Mouse (Mus musculus): ENCODE data around the gene Atg5.

The Atg5 gene

DNA sequence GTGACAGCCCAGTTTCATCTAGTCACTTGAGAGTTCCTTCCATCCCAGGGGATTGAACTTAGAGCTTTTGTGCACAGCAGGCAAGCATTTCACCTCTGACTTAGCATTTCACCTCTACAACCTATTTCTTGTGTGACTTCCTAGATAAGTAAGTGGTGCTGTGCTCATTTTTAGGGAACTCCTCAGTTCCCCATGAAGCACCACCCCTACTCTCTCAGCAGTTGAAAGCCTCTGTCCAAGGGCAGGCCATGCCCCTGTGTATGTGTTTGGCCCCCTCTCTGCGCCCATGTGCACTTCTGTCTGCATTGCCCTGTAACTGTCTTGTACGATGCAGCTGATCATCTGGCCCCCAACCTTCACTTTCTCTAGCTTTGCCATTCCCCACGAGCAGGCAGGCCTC, 132.0 kb downstream of the Atg5 start:
- DNase-seq, result no peak

DNA sequence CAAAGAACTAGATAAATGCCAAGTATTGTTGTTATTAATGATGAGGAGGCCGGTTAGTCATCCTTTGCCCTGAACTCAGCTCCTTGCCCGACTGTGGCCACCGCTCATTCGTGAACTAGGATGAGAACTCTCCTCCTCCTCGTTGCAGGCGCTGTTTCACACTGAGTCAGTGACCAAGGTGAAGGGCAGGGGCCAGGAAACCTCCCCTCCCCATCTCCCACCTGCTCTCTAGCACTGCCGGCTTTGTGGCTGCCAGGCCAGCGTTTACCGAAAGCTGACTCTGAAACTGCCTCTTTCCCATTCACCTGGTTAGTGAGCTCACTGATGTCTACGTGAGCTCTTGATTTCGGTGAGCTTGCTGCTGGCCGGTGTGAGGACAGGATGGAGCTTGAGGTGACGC, 132.4 kb downstream of the Atg5 start:
- no peak for DNase-seq

DNA sequence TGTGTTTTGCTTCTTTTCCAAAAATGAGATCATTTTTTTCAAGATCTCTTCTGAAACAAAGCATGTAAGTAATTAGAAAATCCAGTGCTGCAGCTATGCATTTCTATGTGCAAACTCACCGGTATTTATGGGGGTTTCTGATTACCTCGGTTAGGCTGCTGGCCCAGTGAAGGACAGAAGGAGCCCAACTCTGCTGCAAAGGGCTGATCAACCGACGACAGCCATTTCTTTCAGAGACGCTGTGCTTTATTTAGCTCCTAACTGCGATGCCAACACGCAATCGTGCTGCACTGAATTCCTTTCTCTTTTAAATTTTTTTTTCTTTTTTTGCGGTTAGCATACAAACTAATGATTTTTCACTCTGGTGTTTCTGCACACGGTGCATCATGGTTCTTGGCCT, 133.4 kb downstream of the Atg5 start:
- DNase-seq, result no peak

DNA sequence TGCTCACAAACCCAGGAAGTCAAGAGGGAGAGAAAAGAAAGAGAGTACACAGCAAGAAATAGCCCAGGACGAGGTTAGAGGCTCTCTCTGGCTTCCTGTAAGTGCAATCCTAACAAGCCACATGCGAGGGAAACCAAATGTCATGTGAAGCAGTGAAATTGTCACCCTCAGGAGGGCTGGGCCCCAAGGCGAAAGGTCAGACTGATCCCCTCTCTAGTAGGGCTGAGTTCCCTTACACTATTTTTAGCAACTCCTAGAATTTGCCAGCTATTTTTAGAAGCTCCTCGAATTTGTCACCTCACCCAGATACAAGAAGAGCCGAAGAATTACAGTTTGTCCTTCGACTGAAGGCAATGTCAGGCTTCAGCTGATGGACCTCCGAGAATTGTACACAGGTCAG, 135.3 kb downstream of the Atg5 start:
- no peak for DNase-seq

DNA sequence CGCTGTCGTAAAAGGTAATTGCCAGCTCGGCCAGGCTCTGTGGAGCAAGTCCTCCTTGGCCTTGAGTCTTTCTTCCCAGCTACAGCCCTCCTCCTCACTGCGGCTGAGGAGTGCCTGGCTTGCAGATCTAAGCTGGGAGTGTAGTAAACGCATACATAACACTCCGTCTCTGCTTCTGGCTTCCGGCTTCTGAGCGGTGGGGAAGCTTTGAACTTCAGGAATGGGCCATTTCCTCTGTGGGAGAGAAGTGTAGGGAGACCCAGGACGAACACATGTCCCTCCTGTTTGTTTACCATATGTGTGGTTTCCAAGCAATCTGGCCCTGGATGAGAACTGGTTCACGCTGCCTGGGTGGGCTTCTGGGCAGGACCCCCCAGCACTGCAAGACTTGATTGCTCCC, 140.9 kb downstream of the Atg5 start:
- DNase-seq, result no peak

DNA sequence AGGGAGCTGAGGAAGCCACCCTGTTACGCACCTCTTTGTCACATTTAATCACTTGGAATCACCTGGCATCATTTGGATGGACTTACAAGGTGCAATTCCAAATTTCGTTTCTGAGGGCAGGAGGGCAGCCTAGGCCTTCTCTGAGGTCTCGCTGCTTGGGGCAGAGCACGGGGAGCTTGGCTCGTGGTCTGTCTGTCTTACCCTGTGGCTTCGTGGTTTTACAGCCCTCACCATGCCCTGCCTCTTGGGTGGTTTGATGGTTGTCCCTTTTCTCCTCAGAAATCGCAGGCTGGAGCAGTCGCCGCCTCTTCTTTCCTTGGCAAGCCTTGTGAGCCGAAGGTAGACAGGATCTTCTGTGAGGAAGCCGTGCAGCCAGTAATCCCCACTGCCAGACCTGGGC, 141.8 kb downstream of the Atg5 start:
- no peak for DNase-seq

Measured in kidney, adult 9 months (tissue).